Comparison of ENCODE assay signal across 8 mouse cellular contexts in genomic region chr3:103278561-103279181, GRCm38 (mm10). TPM values are rescaled to one million over a fixed set of nuclear protein-coding genes. Genes with fewer than 3 reads are reported as not detected.
DNase-seq lines count a peak whose midpoint lies in the region; ATAC-seq and TF ChIP-seq lines count a peak whose summit lies in the region.

No protein-coding gene starts in this region.

- peaks cover 1% of the 10 kb centered on the region; the same call in 1 of the 2 replicates for H3K4me1 ChIP-seq in bone marrow, adult 2 months (ENCODE audit: control insufficient read depth, insufficient read depth, low read length)
- H3K4me1 ChIP-seq in forebrain, embryonic 10.5 days, result peaks cover 23% of the 10 kb centered on the region
- H3K4me1 ChIP-seq in hindbrain, embryonic 16.5 days (ENCODE audit: control insufficient read depth, insufficient read depth, low read depth, low read length), result peaks cover 14% of the 10 kb centered on the region
- H3K4me1 ChIP-seq in liver, embryonic 12.5 days, result peaks cover 33% of the 10 kb centered on the region
- peaks cover 3% of the 10 kb centered on the region; the same call in 1 of the 2 replicates for H3K4me1 ChIP-seq in olfactory bulb, adult 2 months (ENCODE audit: control insufficient read depth, insufficient read depth, low read length)

- peak overlapping the region; percentile 100 for H3K4me3 ChIP-seq in bone marrow, adult 2 months (replicated peaks; ENCODE audit: control insufficient read depth, low read depth, low read length)
- peak overlapping the region; percentile 91 for H3K4me3 ChIP-seq in forebrain, embryonic 10.5 days
- peak overlapping the region; percentile 99 for H3K4me3 ChIP-seq in hindbrain, embryonic 16.5 days (ENCODE audit: low read length)
- H3K4me3 ChIP-seq in liver, embryonic 12.5 days, result peak overlapping the region; percentile 100
- H3K4me3 ChIP-seq in olfactory bulb, adult 2 months (ENCODE audit: insufficient read depth, low read depth, low read length), result peak overlapping the region; percentile 57

- H3K9me3 ChIP-seq in forebrain, embryonic 10.5 days, result no peaks in the 10 kb centered on the region
- no peaks in the 10 kb centered on the region for H3K9me3 ChIP-seq in hindbrain, embryonic 16.5 days (ENCODE audit: control insufficient read depth, low read length)
- no peaks in the 10 kb centered on the region for H3K9me3 ChIP-seq in liver, embryonic 12.5 days (replicated peaks)

- peak overlapping the region; percentile 98 for H3K9ac ChIP-seq in hindbrain, embryonic 16.5 days (ENCODE audit: low read depth, low read length)
- H3K9ac ChIP-seq in liver, embryonic 12.5 days, result peak overlapping the region; percentile 99

- no peak; the same call in 1 of the 2 replicates for ATAC-seq in hindbrain, embryonic 16.5 days
- ATAC-seq in liver, embryonic 12.5 days, result no peak

- H3K27ac ChIP-seq in bone marrow, adult 2 months (ENCODE audit: control insufficient read depth, insufficient read depth, low read depth, low read length, poor library complexity), result peak overlapping the region; percentile 98
- H3K27ac ChIP-seq in forebrain, embryonic 10.5 days, result peak overlapping the region; percentile 99
- H3K27ac ChIP-seq in hindbrain, embryonic 16.5 days (ENCODE audit: low read depth, low read length), result peak overlapping the region; percentile 99
- H3K27ac ChIP-seq in liver, embryonic 12.5 days, result peak overlapping the region; percentile 93
- H3K27ac ChIP-seq in olfactory bulb, adult 2 months (ENCODE audit: insufficient read depth, low read depth, low read length), result peak overlapping the region; percentile 84

- WGBS in bone marrow, adult 2 months, result 14% methylated on average over 11 of the region's 11 CpGs
- WGBS in forebrain, embryonic 10.5 days, result 11% methylated on average over 11 of the region's 11 CpGs
- WGBS in hindbrain, embryonic 16.5 days, result 12% methylated on average over 11 of the region's 11 CpGs
- WGBS in liver, embryonic 12.5 days (ENCODE audit: insufficient replicate concordance), result 17% methylated on average over 11 of the region's 11 CpGs
- 9% methylated on average over 11 of the region's 11 CpGs for WGBS in olfactory bulb, adult 2 months

- peak overlapping the region; percentile 65 for H3K4me2 ChIP-seq in hindbrain, embryonic 16.5 days (ENCODE audit: low read length)
- H3K4me2 ChIP-seq in liver, embryonic 12.5 days, result peak overlapping the region; percentile 90

- TF ChIP-seq CTCF in bone marrow, adult 2 months (IDR thresholded peaks at IDR 0.05; ENCODE audit: control insufficient read depth, insufficient read depth, low read length), result no peak
- no peak for TF ChIP-seq CTCF in olfactory bulb, adult 2 months (IDR thresholded peaks at IDR 0.05; ENCODE audit: insufficient read depth, low read depth, low read length)

- H3K27me3 ChIP-seq in forebrain, embryonic 10.5 days (ENCODE audit: poor library complexity, severe bottlenecking), result no peaks in the 10 kb centered on the region
- H3K27me3 ChIP-seq in hindbrain, embryonic 16.5 days (replicated peaks; ENCODE audit: control insufficient read depth, insufficient read depth, low read length), result no peaks in the 10 kb centered on the region
- H3K27me3 ChIP-seq in liver, embryonic 12.5 days (replicated peaks), result no peaks in the 10 kb centered on the region

- DNase-seq in ovary, postnatal 36 days (ENCODE audit: low spot score), result peak; percentile 8
- no peak for DNase-seq in ovary, adult 18-20 months (ENCODE audit: low spot score)
- no peak for DNase-seq in forebrain, embryonic 10.5 days (ENCODE audit: extremely low spot score, low spot score)
- DNase-seq in B cell, adult 2 months, result no peak

- no peak for TF ChIP-seq POLR2A in bone marrow, adult 2 months (IDR thresholded peaks at IDR 0.05; ENCODE audit: borderline replicate concordance, control insufficient read depth, low read depth, low read length)
- no peak for TF ChIP-seq POLR2A in olfactory bulb, adult 2 months (IDR thresholded peaks at IDR 0.05; ENCODE audit: insufficient read depth, low read depth, low read length)

- H3K36me3 ChIP-seq in forebrain, embryonic 10.5 days (replicated peaks), result peaks cover 20% of the 10 kb centered on the region
- H3K36me3 ChIP-seq in hindbrain, embryonic 16.5 days (ENCODE audit: control insufficient read depth, insufficient read depth, low read length), result no peaks in the 10 kb centered on the region
- H3K36me3 ChIP-seq in liver, embryonic 12.5 days, result peaks cover 16% of the 10 kb centered on the region

RNA-seq across cellular contexts. Expression of gene Trim33, which starts 0.4 kb away (rescaled TPM):
- polyA plus RNA-seq in bone marrow, adult 2 months (2011; ENCODE audit: insufficient read depth, insufficient read length, low replicate concordance, missing spikeins), result 10.2 and 13.9 TPM in 2 replicates
- 31.1 TPM in 2 replicates for polyA plus RNA-seq in forebrain, embryonic 10.5 days (2016; fragmentation: Nextera tagmentation; extraction: Ambion mirVana)
- polyA plus RNA-seq in hindbrain, embryonic 16.5 days (2015; fragmentation: Nextera tagmentation; extraction: Ambion mirVana), result 19.4 and 21.7 TPM in 2 replicates
- 13.6 and 14.8 TPM in 2 replicates for polyA plus RNA-seq in liver, embryonic 12.5 days (2016; fragmentation: Nextera tagmentation; extraction: Ambion mirVana)
- polyA plus RNA-seq in olfactory bulb, adult 2 months (2012; ENCODE audit: insufficient read depth, insufficient read length, low replicate concordance, missing spikeins), result 252 TPM in 1 of 2 replicates, not detected in the other
